Mouse (Mus musculus) liver, adult 2 months (tissue): ENCODE results near the gene Ppil1.

Experiments
- CTCF ChIP-seq: fragments of 200-500 bp; IDR thresholded peaks from 2 replicates; pipeline ENCODE4 v1.5.1; 2011; ENCODE audit warnings: low read depth, low read length, control low read depth
- POLR2A ChIP-seq: fragments of 200-500 bp; IDR thresholded peaks from 2 replicates; pipeline ENCODE4 v1.6.1; 2011; ENCODE audit warnings: low read length, control low read depth; ENCODE audit not compliant: insufficient read depth; ENCODE audit errors: extremely low read depth

DNA sequence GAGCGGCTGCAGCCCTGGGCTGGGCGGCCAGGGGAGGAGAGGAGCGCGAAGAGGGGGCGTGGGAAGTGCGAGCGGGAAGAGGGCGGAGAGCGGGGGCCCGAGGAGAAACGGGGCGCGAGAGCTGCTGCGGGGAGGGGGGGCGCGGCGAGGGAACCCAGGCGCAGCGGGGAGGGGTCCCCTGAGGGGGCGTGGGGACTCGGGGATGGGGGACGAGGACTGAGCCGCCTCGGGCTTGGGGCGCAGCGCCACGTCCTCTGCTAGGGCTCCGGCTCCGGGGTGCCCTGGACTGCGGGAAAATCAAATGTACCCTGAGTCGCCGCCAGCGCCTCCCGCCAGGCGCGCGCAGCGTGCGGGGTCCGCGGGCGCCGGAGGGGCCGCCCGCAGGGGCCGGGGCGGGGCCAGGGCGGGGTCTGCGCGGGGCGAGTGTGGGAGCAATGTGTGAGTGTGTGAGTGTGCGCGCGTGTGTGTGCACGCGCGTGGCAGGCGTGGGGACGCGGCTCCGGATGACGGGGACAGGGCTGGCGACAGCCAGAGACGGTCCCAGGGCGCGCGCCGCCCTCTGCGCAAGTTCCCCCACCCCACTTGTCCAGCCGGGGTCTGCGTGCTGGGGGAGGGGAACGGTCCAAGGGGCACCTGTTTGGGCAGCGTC is 26.1 kb downstream of the Ppil1 start, which contains the start of gene Cpne5:
- no peak for TF ChIP-seq POLR2A
- no peak for TF ChIP-seq CTCF
